Mouse (Mus musculus): ENCODE measurements around the gene Golga1.

DNA sequence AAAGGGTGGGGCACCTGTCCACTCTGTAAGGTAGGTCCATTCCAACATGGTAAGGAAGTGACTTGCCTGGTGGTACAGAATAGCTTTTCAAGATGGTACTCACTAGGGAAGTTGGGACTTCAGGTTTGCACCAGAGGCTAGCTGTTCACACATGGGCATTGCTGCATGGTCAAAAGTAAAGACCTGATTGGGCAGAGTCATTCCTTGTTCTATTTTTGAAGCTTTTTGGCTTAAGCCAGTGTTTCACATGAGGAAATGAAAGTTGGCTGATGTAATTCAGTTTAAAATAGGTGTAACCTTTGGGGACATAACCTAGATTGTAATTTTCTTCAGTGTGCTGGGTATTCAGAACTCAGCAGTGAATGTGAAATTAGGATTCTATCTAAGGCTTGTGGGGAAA lies 54.1 kb downstream of the Golga1 start:
- no peak for TF ChIP-seq CTCF (IDR thresholded peaks at IDR 0.05; ENCODE audit: borderline replicate concordance, insufficient read depth, low read depth, low read length)
- no peak for TF ChIP-seq POLR2A (IDR thresholded peaks at IDR 0.05; ENCODE audit: borderline replicate concordance, insufficient read depth, low read length)

Measured in cerebellum, adult 2 months (tissue).